Mouse (Mus musculus): ENCODE results near the gene Cdrt4.

The Cdrt4 gene

GRCm38 (mm10) chr11:62995066-62995754 is 44.2 kb downstream of the Cdrt4 start:
- no peak for DNase-seq (ENCODE audit: extremely low read depth, low read depth, low spot score)

- no peak for DNase-seq (ENCODE audit: extremely low read depth, low read depth, low spot score)
Measured at GRCm38 (mm10) chr11:62995755-62996521, 44.9 kb downstream of the Cdrt4 start.

- no peak for DNase-seq (ENCODE audit: extremely low read depth, low read depth, low spot score)
Measured at GRCm38 (mm10) chr11:62996522-62996898, 45.5 kb downstream of the Cdrt4 start.

- no peak for DNase-seq (ENCODE audit: extremely low read depth, low read depth, low spot score)
Measured at GRCm38 (mm10) chr11:62997039-62997717, 46.2 kb downstream of the Cdrt4 start.

GRCm38 (mm10) chr11:62997718-62998281 is 46.8 kb downstream of the Cdrt4 start:
- DNase-seq (ENCODE audit: extremely low read depth, low read depth, low spot score): no peak

- DNase-seq (ENCODE audit: extremely low read depth, low read depth, low spot score): no peak
Measured at GRCm38 (mm10) chr11:63000126-63000525, 49.1 kb downstream of the Cdrt4 start.

GRCm38 (mm10) chr11:63004617-63005016 is 53.6 kb downstream of the Cdrt4 start:
- no peak for DNase-seq (ENCODE audit: extremely low read depth, low read depth, low spot score)

- no peak for DNase-seq (ENCODE audit: extremely low read depth, low read depth, low spot score)
Measured at GRCm38 (mm10) chr11:63007376-63007775, 56.4 kb downstream of the Cdrt4 start.

- DNase-seq (ENCODE audit: extremely low read depth, low read depth, low spot score): no peak
Measured at GRCm38 (mm10) chr11:63008004-63008403, 57.0 kb downstream of the Cdrt4 start.

- no peak for DNase-seq (ENCODE audit: extremely low read depth, low read depth, low spot score)
Measured at GRCm38 (mm10) chr11:63009761-63010160, 58.8 kb downstream of the Cdrt4 start.

- no peak for DNase-seq (ENCODE audit: extremely low read depth, low read depth, low spot score)
Measured at GRCm38 (mm10) chr11:63017327-63018082, 66.5 kb downstream of the Cdrt4 start.

- no peak for DNase-seq (ENCODE audit: extremely low read depth, low read depth, low spot score)
Measured at GRCm38 (mm10) chr11:63018083-63018622, 67.2 kb downstream of the Cdrt4 start.

- no peak for DNase-seq (ENCODE audit: extremely low read depth, low read depth, low spot score)
Measured at GRCm38 (mm10) chr11:63020633-63021032, 69.6 kb downstream of the Cdrt4 start.

- no peak for DNase-seq (ENCODE audit: extremely low read depth, low read depth, low spot score)
Measured at GRCm38 (mm10) chr11:63021141-63021806, 70.3 kb downstream of the Cdrt4 start.

- no peak for DNase-seq (ENCODE audit: extremely low read depth, low read depth, low spot score)
Measured at GRCm38 (mm10) chr11:63023461-63023860, 72.5 kb downstream of the Cdrt4 start.

- DNase-seq (ENCODE audit: extremely low read depth, low read depth, low spot score): no peak
Measured at GRCm38 (mm10) chr11:63024136-63024535, 73.1 kb downstream of the Cdrt4 start.

- no peak for DNase-seq (ENCODE audit: extremely low read depth, low read depth, low spot score)
Measured at GRCm38 (mm10) chr11:63025476-63025875, 74.5 kb downstream of the Cdrt4 start.

GRCm38 (mm10) chr11:63026651-63027141 is 75.7 kb downstream of the Cdrt4 start:
- no peak for DNase-seq (ENCODE audit: extremely low read depth, low read depth, low spot score)

GRCm38 (mm10) chr11:63028131-63028530 is 77.1 kb downstream of the Cdrt4 start:
- no peak for DNase-seq (ENCODE audit: extremely low read depth, low read depth, low spot score)

All from fat pad, adult 2 months (tissue).